Mouse (Mus musculus): ENCODE measurements around the gene Dusp10.

The Dusp10 gene

DNA sequence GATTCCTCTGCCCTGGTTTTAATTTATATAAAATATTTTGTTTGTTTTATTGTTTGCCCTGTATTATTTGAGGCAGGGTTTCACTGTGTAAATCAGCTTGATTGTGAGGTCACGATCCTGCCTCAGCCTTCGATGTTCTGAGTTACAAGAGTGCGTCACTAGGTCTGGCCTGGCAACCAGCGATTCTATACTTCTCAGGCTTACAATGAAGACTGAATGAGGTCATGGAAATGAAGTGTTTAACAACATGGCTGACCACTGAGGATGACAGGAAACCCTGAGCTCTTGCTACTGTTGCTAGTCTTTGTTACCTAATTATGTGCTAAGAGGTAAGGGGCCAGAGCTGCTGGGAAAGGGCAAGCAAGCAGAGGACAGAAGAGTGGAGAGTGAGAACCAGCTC, at the start of gene Dusp10:
Gene Dusp10 (plus strand): TSS at position 197 of the 400 bp plus-strand sequence.
- DNase-seq (ENCODE audit: low read depth, low spot score), result peak; percentile 56

DNA sequence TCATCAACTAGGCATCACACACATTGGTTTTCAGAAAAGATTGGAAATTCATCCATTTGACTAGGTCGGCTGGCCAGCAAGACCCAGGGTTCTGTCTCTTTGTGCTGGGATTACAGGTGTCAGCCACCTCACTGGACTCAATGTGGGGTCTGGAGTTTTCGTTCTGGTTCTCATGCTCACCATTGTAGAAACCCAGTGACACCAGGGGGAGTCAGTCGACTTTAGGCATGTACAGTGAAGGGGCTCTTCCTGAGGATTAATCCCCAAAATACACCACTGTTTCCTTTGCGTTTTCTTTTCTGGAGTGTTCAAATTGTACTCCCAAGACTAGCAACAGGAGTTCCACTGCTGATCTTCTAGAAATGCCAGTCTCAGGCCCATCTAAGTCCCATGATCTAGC, 47.8 kb upstream of the Dusp10 start:
- no peak for DNase-seq (ENCODE audit: low read depth, low spot score)

DNA sequence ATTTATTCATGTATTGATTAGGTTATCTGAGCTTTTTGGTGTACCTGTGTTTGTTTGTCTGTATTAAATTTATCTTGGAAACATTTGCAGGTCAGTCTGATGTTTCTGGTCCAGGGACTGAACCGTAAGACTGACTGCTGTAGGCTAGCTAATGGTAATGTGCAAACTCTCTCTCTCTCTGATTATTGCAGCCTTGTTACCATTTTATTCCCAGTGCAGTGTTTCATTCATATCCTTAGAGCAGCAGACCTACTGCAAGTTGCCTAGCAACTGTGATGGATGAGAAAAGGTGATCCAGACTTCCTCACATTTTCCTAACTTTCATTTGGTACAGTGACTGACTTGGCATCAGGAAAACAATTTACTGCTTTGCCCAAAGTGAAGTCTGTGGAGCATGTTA, 43.8 kb upstream of the Dusp10 start:
- no peak for DNase-seq (ENCODE audit: low read depth, low spot score)

GRCm38 (mm10) chr1:183979814-183980243, 33.3 kb upstream of the Dusp10 start:
- peak; percentile 23 for DNase-seq (ENCODE audit: low read depth, low spot score)

GRCm38 (mm10) chr1:183982108-183982507, 31.0 kb upstream of the Dusp10 start:
- DNase-seq (ENCODE audit: low read depth, low spot score), result peak; percentile 55

DNA sequence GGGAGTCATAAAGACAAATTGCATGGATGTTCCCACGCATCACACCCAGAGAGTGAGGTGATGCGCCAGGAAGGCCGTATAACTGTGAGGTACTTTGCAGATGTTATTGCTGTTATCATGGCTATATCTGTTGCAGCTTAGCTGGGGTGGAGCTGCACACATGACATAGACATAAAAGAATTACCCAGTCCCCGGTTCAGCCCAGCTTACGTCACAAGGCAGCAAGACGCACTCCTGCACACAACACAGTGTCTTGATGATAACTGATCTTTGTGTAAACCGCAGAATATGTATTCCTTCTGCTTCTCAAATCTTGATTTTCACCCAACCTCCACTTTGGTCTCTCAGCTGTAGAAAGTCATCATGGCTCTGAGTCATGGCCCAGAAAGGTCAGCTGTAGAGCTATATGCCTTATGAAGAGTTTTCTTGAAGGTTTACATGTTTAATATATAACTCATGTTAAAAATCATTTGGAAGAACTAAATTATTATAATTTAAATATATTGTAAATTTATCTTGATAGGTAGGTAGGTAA, 25.3 kb upstream of the Dusp10 start:
- DNase-seq (ENCODE audit: low read depth, low spot score), result peak; percentile 92

DNA sequence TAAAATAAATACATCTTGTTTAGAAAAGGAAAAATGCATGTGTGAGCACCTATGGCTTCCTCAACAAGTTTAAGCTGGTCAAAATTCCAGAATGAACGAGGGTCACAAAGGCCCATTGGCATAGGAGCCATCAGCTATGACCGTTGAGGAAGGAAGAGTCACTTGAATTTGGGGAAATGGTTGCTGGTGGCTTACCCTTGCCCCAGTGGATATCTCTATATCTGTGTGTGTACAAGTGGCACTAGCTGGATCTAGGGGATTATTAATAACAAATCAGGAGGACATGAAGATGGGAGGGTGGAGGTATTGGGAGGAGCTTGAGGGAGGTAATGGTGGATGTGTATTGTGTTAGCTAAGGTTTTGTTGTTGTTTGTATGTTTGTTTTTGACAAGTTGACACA, 21.2 kb upstream of the Dusp10 start:
- DNase-seq (ENCODE audit: low read depth, low spot score), result no peak

GRCm38 (mm10) chr1:183997207-183997606, 15.9 kb upstream of the Dusp10 start:
- no peak for DNase-seq (ENCODE audit: low read depth, low spot score)

GRCm38 (mm10) chr1:184002470-184002869, 10.6 kb upstream of the Dusp10 start:
- DNase-seq (ENCODE audit: low read depth, low spot score), result no peak

- DNase-seq (ENCODE audit: low read depth, low spot score), result no peak
Measured at GRCm38 (mm10) chr1:184004311-184004710, 8.8 kb upstream of the Dusp10 start.

DNA sequence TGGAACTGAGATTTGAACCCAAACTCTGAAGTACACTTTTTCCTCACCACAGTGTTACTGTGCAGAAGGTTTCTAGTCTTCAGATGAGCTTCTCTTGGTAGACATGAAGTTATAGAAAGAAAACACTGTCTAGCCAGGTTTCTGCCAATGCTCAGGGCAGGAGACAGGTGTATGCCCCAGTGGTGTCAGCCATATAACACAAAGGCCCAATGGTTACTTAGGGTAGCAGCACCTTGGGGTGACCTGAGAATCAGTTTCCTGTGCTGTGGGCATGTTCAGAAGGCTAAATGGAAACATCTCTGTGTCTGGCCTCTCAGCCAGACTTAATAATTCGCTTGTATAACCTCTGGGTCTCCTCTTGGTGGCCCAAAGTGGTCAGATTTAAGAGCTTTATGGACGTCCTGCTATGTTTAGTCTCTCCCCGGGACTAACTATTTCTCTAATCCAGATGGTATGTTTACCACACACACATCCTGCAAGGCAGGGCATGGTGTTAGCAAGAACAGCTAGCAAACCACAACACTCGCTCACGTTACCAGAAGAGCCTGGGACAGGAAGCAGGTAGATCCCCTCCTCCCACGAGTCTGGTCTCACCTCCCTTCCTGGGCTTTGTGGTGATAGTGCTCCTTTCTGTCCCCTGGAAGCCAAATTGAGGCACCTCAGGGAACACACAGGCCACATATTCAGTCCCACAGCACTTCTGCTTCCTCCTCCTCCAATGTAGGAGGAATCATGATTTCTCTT, 7.6 kb upstream of the Dusp10 start:
- peak; percentile 89 for DNase-seq (ENCODE audit: low read depth, low spot score)

DNA sequence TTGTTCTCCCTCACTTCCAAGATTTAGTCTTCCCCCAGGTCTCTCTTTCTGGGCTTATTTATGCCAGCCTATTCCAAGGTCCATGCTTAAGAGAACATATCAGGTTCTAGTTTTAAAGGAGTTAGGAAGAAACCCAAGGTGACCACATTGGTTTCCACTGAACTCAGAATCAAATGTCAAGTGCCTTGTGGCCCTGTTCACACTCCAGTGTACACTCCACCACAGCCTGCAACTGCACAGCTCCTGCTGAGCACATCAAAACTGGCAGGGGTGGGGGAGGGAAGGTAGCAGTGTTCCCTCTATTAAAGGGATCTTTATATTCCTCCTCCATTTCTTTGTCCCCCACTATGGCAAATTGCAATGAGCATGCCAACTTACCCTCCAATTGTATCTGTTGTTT, 7.0 kb upstream of the Dusp10 start:
- peak; percentile 49 for DNase-seq (ENCODE audit: low read depth, low spot score)

DNA sequence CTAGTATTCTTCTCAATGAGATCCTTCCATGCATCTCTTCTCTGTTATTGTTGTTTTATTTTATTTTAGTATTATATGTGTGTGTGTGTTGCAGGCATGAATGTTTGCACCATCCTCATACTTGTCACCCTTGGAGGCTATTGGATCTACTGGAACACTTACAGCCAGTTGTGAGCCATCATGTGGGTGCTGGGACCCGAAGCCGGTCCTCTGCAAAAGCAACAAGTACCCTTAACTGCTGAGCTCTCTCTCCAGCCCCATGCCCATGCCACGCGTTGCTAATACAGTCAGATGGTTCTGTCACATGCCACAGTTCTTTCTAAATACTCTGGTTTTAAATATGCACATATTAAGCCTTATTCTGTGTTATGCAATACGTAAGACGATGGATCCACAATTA, 1.8 kb upstream of the Dusp10 start:
- no peak for DNase-seq (ENCODE audit: low read depth, low spot score)

- peak; percentile 24 for DNase-seq (ENCODE audit: low read depth, low spot score)
Measured at GRCm38 (mm10) chr1:184014091-184014490, 989 bp downstream of the Dusp10 start.

GRCm38 (mm10) chr1:184015995-184016730, 3.1 kb downstream of the Dusp10 start:
- no peak for DNase-seq (ENCODE audit: low read depth, low spot score)

- no peak for DNase-seq (ENCODE audit: low read depth, low spot score)
Measured at GRCm38 (mm10) chr1:184017606-184018005, 4.5 kb downstream of the Dusp10 start.

DNA sequence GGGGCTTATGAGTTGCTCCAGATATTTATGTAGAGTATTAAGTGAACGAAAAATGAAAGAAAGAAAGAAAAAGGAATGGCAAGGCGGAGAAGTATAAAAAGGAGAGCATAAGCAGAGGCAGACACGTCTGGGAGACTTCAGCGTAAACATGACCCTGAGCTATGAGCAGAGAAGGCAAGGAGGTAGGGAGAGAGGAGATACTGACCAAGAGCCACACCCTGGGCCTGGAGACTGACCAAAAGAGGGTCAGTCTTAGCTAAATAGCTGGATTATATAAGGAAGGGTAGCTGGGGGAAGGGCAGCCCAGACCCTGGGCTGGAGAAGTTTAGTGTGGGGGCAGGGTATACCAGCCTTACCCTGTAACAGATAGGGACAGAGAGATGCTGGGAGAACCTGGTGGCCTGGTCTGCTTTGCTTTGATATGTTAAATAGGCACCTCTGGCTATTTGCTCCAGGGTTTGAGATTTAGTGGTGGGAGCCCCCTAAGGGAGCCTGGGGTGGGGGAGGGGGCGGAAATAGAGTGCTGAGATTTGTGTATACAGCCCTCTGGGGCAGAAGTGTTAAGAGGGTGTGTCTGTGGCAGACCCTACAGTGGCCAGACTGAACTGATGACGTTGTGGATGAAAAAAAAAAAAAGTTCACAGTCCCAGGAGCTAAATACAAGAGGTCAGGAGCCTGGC, 6.1 kb downstream of the Dusp10 start:
- DNase-seq (ENCODE audit: low read depth, low spot score), result no peak

DNA sequence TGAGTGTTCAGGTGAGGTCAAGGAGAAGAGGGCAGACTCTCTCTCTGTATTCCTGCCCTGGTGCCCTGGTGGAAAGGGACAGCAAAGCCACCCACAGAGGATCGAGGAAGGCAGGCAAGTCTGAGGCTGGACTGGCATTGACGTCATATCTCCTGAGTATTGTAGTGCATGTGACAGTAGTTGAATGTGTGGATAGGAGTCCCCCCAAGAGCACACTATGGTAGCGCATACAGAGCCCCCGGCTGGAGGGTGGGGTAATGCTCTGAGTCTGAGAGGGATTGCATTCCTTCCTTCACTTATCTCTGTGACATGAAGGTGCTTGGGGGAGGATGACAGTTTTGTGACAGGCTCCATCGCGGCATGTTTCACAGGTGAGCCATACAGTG, 6.6 kb downstream of the Dusp10 start:
- no peak for DNase-seq (ENCODE audit: low read depth, low spot score)

DNA sequence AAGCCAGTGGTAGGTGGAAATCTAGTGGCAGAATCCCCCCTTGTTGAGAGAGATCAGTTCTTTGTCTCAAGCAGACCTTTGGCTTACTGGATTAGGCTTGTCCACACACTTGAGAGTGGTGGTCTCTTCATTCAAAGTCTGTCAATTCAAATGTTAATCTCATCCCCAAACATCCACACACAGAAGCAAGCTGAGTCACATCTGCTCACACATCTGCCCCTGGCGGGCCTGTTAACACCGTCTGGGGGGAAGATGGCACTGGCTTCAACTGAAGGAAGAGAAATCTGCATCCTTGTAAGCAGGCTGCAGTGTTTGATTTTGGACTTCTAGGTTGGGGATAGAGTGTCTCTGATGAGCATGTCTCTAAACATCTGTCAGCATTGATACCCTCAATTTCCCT, 10.9 kb downstream of the Dusp10 start:
- no peak for DNase-seq (ENCODE audit: low read depth, low spot score)

GRCm38 (mm10) chr1:184024631-184025030, 11.5 kb downstream of the Dusp10 start:
- peak; percentile 58 for DNase-seq (ENCODE audit: low read depth, low spot score)

DNA sequence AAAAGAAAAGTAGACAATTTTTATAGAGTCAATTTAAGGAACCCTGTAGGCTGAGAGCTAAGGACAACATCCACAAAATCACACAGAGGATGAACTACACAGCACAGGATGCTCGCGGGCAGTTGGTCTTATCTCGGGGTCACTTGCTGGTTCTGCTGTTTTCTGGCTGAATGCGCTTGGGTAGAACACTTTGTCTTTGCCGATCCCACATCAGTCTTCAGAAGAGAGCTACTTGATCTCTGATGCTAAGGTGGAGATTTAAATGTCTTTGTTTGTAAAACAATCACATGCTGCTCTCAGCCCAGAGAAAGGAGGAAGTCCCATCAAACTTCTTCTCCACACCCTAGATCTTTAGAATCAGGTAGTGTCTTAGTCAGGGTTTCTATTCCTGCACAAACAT, 12.0 kb downstream of the Dusp10 start:
- no peak for DNase-seq (ENCODE audit: low read depth, low spot score)

GRCm38 (mm10) chr1:184027039-184027438, 13.9 kb downstream of the Dusp10 start:
- no peak for DNase-seq (ENCODE audit: low read depth, low spot score)

Data from CD4-positive, CD25-positive, alpha-beta regulatory T cell, adult 2 months (primary cell).